Mouse (Mus musculus) retina, embryonic 14.5 days (tissue): ENCODE results near the gene Kif3a.
A peak's percentile ranks its signal among the peaks of the same experiment; 100 is the strongest.
"Not testable (repeated sequence)": the region's sequence is repeated elsewhere in the genome, so short reads cannot be mapped to it uniquely, and the experiment has no call there.

Source experiments
- DNase-seq: peaks from one replicate; pipeline ENCODE4 v3.0.0-alpha.2; 2015; ENCODE audit warnings: low spot score

Gene Kif3a

DNA sequence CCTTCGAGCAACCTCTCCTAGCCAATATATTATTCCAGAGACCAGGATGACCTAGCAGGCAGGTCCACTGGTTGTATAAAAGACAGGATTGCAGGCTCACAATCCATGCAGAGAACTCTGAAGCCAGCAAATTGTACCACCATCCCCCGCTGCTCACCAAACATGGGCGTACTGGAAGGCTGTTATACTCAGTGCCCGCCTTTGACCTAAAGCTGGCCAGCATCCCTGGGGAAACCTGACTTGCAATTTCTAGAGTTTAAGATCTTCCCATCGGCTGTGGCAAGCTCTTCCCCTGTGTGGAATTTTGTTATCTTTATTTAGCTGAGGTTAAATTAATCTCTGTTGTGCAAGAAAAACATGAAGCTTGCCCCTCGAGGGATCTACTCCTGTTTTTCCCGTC lies 24.2 kb upstream of the Kif3a start:
- DNase-seq = no peak

DNA sequence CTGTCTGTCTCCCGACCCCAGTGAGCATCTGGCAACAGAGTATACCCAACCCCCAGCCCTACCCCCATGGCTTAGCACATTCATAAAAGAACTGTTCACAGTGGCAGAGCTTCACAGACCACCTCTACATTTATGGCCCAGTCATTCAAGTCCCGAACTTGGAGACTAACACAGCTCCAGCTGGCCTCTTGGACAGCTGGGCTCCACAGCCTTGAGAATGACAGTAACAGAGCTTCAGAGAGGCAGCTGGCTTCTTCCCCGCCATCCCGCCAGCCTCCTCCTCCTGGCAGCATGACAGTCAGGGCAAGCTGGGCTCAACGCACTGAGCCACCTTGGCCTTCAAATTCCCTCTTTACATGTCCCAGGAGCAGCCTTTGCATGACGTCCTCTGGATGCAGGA lies 20.9 kb upstream of the Kif3a start:
- DNase-seq = no peak

DNA sequence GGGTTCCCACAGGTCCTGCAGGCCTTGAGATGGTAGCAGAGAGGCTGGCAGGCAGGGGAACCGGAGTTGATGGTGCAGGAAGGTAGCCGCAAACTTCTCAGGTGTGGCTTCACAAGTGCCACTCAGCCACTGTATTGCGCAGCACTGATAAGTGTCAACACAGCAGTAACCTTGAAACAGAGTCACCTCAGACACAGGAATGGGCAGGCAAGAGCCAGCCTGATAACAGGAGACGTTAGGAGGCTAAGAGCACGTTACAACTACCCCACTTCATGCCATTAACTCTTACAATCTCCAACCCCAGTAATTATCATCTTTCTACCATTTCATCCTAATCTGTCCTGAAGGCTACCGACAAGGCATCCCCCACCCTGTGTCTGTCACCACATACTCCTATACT lies 19.6 kb upstream of the Kif3a start:
- DNase-seq = no peak

DNA sequence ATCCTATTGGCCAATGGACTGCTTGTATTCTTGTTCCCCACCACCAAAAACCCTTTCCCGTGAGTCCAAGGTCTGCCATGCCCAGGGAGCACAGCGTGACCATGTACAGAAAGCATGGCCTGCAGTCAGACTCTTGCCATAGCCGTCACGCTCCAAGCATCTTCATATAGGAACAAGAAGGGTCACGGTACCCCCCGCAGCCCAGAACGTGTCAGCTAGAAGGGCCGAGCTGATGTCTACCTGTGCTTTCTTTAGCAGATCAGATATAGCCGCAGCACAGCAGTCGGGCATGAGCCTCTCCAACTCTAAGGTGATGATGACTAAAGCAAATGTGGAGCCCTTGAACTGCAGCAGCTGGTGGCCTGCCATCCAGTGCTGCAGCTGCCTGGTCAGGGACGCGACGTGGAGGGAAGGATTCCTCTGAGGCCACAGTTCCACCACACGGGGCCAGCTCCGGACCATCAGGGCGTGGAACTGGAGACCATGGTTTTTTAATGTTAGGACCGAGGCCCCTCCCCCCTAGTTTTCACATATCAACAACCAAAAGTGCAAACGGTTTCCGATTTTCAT lies 19.1 kb upstream of the Kif3a start:
- no peak for DNase-seq

DNA sequence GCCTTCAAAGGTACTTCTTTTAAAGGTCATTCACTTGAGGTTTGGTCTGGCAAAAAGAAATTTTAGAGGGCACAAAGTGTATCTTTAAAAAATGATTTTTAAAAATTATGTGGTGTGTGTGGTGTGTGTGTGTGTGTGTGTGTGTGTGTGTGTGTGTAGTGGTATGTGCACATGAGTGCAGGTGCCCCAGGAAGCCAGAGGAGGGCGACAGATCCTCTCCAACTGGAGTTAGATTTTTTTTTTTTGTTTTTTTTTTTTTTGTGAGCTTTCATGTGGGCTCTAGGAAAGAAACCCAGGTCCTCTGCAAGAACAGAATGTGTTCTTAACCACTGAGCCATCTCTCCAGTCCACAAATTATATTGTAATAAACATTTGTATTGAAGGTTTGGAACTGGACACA lies 16.5 kb upstream of the Kif3a start:
- no peak for DNase-seq

DNA sequence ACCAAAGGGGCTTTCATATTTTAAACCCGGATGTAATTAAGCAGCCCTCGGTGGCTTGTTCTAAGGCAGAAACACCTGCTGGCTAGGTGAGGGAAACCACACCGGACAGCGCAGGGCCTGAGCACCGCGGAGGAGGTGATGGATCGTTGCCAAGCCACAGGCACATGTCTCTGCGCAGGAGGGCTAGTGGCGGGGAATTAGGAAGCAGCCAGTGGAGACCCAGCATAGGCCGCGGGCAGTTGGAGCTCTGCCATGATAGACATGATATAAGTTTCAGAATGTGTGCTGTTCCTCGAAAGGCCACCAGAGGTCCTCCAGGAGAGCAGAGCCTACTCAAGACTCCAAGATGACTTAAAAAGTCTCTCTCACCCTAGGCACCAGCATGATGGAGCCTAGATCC lies 15.4 kb upstream of the Kif3a start:
- peak; percentile 27 for DNase-seq

DNA sequence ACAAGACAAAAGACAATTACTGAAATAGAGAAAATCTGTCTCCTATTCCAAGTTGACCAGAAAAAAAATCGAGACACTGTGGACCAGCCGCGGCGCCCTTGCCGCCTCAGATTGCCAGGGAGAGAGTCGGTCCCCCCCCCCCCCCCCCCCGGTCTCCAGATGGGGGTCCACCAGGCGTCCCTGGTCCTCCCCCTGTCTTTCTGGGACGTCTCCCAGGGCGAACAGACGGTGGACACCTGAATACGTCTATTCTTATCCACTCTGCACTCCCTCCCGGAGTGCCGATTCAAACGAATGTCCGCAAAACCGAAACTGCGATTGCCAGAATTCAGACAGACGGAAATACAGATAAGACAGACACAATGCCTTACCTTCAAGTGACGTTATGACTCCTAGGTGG lies 10.7 kb upstream of the Kif3a start:
- DNase-seq = not testable (repeated sequence)

DNA sequence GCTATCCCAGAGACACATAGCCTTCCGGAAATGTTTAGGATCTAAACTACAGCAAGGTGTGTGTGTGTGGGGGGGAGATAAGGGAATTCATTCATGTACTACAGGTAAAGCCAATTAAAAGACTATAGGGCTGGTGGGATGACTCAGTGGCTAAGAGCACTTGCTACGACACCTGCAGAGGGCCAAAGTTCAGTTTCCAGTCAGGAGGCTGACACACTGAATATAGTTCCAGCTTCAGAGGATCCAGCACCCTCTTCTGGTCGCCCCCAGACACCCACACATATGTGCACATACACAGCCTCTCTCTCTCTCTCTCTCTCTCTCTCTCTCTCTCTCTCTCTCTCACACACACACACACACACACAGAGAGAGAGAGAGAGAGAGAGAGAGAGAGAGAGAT lies 9.2 kb upstream of the Kif3a start:
- DNase-seq = not testable (repeated sequence)

DNA sequence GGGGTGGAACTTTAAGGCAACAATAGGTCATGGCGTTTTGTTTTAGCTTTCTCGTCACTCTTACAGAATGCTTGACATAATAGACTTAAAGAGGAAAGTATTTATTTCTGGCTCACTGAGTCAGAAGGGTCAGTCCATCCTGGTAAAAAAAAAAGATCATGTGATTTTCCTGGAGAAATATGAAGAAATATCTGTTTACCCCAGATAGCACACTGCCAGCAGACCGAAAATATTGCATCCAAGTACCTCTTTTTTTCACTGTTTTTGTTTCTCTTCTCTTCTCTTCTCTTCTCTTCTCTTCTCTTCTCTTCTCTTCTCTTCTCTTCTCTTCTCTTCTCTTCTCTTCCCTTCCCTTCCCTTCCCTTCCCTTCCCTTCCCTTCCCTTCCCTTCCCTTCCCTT lies 7.2 kb upstream of the Kif3a start:
- DNase-seq = not testable (repeated sequence)

DNA sequence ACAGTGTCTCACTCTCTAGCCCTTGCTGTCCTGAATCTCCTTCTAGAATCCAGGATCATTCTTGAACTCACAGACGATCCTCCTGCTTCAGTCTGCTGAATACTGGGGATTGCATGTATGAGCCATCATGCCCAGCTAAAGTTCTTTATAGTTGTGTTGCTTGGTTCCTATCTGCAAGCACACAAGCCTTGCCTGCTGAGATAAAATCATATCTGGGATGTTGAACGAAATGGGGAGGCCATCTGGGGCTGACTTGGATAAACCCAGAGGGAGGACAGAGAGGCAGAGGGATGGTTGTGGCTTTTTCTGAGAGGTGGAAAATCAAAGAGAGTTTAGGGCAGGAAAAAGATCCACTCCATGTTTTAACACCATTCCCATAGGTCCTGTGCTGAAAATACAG lies 5.2 kb upstream of the Kif3a start:
- DNase-seq = no peak

DNA sequence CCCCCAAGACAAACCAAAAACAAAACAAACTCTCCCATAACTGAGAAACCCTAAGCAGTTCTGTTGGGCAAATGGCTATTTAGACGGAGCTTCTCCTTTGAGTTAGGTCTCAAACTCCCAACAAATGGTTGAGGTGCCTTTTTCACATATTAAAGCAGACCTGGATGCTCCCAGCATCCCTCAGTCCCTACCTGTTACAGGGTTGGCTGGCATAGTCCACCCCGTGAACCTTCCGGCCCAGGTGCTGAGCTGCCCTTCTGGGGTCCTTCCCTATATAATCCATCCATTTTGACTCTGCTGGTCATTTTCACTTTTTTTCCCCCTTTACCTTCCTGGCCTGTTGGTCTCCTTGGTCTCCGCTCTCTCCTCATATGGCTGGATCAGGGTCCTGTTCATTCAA lies 533 bp upstream of the Kif3a start:
- no peak for DNase-seq

DNA sequence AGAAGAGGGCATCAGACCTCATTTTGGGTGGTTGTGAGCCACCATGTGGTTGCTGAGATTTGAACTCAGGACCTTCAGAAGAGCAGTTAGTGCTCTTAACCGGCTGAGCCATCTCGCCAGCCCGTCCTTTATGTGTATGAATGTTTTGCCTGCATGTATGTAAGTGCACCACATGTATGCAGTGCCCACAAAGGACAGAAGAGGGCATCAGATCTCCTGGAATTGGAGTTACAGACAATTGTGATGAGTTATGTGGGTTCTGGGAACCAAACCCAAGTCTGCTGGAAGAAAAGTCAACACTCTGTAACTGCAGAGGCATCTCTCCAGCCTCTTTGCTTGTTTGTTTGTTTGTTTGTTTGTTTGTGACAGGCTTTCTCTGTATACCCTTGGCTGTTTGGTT lies 13.4 kb downstream of the Kif3a start:
- DNase-seq = no peak

DNA sequence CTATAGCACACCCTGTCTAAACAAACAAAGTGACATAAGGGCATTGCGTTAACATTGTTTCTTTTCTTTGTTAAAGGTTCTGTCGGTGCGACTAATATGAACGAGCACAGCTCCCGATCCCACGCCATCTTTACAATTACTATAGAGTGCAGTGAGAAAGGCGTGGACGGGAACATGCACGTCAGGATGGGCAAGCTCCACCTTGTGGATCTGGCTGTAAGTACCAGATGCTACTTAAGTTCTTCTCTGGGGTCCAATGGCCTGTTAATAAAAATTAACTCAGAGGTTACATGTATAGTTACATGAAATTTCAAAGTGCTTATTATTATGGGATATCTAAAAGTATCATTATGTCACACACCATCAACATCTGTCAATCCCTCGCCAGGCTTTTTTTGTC lies 16.0 kb downstream of the Kif3a start:
- DNase-seq = no peak

DNA sequence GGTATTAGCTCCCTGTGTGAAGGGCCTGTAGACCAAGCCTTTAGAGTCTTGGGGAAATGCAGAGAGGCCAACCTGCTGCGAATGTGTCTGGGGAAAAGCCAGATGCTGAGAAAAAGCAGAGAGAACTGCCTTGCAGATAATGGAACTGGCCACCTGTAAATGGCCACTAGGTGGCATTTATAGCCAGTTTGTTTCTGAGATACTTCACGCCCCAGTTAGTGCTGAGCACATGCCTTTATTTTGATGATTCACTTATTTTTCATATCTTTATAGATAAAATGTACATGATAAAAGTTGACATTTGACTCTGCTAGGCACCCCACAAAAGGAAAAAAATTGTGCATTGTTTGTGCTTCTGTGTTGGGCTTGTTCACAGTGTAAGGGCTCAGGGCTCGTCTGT lies 17.7 kb downstream of the Kif3a start:
- peak; percentile 71 for DNase-seq

DNA sequence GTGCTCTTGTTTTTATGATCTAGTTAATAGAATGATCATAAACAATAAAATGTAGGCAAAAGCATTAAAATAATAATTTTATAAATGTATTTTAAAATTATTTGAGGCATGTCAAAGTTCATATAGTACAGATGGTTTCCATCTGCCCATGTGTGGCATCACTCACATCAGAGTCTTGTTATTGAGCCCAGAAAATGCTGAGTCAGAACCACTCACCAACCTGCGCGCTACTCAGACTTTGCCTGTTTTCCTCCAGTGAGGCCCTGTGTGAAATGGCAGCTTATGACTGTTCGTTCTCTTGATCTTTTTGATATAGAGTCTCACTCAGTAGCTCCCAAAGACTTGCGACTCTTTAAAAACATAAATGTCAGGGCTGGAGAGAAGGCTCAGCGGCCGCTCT lies 18.3 kb downstream of the Kif3a start:
- no peak for DNase-seq

DNA sequence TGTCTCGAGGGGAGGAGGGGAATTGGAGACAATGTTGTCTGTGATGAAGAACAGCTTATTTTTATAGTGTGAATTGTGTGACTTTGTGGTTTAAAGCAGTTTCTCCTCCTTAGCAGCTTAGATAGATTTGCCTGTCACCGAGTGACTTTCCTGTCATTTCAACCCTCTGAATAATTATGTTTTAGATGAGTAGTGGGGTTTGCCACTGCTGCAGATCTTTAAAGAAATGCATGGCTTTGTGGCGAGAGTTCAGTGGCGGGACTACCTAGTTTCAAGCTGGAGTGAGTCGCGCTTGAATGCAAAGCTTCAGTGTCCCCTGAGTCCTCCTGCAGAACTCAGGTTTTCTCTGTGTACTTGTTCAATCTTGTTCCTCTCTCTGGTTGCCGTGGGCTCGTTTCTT lies 21.1 kb downstream of the Kif3a start:
- DNase-seq = no peak

DNA sequence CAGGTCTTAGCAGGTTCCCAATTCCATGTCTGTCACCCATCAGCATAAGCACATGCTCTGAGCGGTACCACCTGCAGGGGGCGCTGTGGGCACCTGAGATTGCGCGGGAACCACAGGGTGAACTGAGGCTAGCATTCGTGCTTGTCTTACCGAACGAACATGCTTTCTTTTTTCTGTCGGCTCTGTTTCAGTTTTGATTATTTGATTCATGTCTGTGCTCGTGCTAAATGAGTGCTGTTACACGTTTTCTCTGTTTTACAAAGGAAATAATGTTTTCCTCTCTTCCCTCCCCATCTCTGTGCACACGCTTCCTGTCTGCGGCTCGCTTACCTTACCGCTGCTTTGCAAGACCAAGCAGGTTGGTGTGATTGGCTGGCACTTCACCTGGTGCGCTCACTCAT lies 23.2 kb downstream of the Kif3a start:
- DNase-seq = peak; percentile 68

DNA sequence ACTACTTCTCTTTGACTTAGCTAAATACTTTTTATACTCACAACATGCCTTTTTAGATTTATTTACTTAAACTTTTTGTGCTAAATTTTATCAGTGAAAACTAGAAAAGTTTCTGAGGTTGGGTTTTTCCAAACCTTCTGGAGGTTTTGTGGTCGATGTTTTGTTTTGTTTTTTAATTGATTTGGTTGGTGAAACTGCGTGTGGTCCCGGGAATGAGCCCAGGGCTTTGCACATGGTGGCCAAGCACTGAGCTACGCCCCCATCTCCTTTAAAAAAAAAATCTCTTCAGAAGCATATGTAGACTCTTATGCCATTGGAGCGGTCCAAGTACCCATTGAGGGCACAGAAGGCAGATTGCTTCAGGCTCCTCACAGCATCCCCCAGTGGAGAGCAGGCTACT lies 23.9 kb downstream of the Kif3a start:
- no peak for DNase-seq

DNA sequence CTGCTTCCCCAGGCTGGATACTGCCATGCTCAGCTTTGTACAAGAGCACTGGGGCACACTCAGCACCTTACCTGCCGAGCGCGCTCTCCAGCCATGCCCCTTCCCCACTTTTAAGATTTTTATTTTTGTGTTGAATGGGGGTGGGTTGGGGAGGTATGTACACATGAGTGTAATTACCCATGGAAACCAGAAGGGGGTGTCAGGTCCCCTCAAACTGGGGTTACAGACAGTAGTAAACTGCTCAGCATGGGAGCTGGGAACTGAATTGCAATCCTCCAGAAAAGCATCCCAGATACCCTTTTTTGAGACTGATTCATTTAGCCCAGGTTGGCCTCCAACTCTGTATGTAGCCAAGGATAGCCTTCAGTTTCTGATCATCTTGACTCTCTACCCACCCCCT lies 37.8 kb downstream of the Kif3a start:
- no peak for DNase-seq

DNA sequence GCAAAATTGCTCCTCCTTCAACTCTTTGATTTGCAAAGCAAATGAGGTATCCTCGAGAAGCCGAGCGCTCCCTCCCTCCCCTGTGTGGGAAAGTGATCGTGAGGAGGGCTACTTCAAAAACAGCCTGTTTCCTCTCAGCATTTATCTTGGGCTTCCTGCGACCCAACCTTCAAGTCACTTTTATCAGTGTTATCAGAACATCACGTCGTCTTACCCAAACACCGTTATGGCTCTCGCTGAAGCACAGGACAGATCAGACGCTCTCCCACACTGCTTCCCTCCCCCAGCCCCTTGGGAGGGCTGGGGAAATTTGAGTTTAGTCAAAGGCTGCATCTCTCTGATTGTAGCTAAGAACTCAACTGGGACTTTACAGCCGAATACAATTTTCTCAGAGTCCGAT lies 38.4 kb downstream of the Kif3a start:
- DNase-seq = no peak

DNA sequence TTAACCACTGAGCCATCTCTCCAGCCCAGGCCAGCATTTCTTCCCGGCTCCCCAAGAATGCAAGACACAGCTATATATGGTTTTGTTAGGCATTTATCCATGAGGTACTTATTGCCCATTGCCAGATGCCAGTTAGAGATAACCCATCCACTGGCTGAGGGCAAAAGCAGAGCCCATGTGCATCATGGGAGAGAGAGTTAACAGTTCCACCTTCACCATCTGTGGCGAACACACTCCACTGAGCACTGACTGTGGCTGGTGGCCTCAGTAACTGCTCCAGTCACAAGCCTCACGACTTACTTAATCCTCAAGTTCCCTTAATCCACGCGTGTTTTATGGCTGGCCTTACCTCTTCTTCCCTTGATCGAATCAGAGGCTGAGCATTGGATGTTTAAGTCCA lies 42.1 kb downstream of the Kif3a start:
- DNase-seq = no peak

DNA sequence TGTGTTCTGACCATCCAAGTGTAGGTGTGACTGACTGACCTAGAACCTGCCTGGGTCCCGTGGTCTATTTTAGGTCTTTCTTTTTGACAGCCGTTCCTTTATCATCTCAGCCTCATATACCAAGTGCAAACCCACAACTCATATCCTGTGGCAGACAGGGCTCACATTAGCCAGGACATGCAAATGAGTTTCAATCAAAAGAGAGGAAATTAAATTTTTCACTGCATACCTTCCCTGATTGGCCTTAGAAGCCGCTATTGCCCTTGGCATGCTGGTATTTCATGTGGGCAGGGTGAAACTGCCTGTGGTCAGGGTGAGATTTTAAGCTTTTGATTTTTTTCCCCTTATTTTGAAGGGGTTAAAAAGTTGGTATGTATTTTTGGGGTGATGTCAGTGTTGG lies 42.5 kb downstream of the Kif3a start:
- no peak for DNase-seq

DNA sequence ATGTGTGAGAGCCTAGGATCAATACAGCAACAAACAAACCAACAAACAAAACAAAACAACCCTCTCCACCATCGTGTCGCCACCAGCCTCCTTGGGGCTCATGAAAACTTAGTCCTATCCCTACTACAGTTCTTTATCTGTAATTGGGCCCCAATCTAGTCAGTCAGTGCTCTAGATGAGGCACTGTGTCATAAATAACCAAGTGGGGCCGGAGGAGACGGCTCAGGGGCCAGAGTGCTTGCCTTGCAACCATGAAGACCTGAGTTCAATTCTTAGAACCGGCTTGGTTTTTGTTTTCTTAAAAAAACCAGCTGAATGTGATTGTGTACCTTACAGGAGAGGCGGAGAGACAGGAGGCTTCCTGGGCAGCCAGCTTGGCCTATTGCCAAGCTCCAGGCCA lies 48.0 kb downstream of the Kif3a start:
- DNase-seq = no peak

DNA sequence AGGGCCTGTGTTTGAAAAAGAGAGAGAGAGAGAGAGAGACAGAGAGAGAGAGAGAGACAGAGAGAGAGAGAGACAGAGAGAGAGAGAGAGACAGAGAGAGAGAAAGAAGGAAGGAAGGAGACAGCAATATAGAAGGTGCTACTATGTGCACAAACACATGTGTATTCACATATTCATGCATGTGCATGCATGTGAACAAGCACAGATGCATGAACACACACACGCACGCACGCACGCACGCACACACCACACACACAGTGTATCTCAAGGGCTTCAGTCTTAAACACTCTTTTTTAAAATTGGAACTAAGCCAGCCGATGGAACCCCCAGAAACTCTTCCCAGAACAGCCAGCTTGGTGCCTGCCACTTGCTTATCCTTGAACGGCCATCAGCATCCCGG lies 48.4 kb downstream of the Kif3a start:
- DNase-seq = no peak
